ENCODE assay signal across 10 mouse cellular contexts in the genomic region with DNA sequence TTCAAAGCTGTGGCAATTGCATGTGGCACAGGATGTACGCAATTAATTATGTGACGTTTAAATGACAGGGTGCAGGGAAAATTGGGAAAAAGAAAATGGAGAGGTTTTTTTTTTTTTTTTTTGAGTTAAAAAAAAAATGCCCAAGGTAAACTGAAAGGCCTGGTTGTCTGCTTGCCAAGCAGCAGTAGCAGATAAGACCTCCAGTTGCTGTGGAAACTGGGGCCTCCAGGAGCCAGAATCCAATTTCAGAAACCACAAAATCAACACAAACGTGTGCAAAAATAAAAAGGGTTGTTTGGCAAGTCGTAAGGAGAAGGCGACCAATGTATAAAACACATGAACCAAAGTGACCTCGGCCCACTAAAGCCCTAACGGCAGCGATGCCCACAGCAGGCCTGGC.
A peak's percentile ranks its signal among the peaks of the same experiment; 100 is the strongest.
DNase-seq lines count a peak whose midpoint lies in the region; ATAC-seq and TF ChIP-seq lines count a peak whose summit lies in the region.
"Had no signal": no experiment of that assay in that cellular context is flagged by ENCODE, and none has a peak within 500 bp of the region (broad histone marks: within the 10 kb centered on the region; RNA-seq: fewer than 3 reads in every experiment).

No protein-coding gene starts in this region.

- no peak for TF ChIP-seq EP300 in lung, postnatal 0 days (IDR thresholded peaks at IDR 0.05)

- no peaks in the 10 kb centered on the region for H3K27me3 ChIP-seq in heart, embryonic 14.5 days (ENCODE audit: control insufficient read depth, insufficient read depth, low read length)
- H3K27me3 ChIP-seq in lung, postnatal 0 days (replicated peaks; ENCODE audit: insufficient read depth, low read length) = no peaks in the 10 kb centered on the region
- H3K27me3 ChIP-seq: hindbrain, embryonic 12.5 days had no signal

- H3K36me3 ChIP-seq in heart, embryonic 14.5 days (ENCODE audit: control insufficient read depth, insufficient read depth, low read length) = no peaks in the 10 kb centered on the region
- H3K36me3 ChIP-seq in lung, postnatal 0 days (ENCODE audit: insufficient read depth, low read length) = no peaks in the 10 kb centered on the region
- H3K36me3 ChIP-seq: hindbrain, embryonic 12.5 days had no signal

- 72% methylated on average over 8 of the region's 8 CpGs for WGBS in heart, embryonic 14.5 days
- 39% methylated on average over 8 of the region's 8 CpGs for WGBS in lung, postnatal 0 days

- no peak overlapping the region for H3K4me3 ChIP-seq in heart, embryonic 14.5 days (ENCODE audit: control insufficient read depth in 1 of 2, insufficient read depth in 1 of 2, low read depth in 1 of 2, low read length in 2 of 2)
- no peak overlapping the region for H3K4me3 ChIP-seq in lung, postnatal 0 days (ENCODE audit: low read depth, low read length)
- H3K4me3 ChIP-seq: hindbrain, embryonic 12.5 days had no signal

- no peak overlapping the region for H3K4me2 ChIP-seq in heart, embryonic 14.5 days (ENCODE audit: low read length)
- H3K4me2 ChIP-seq in lung, postnatal 0 days (replicated peaks; ENCODE audit: low read depth, low read length) = no peak overlapping the region
- H3K4me2 ChIP-seq: hindbrain, embryonic 12.5 days had no signal

- peaks cover 2 to 3% of the 10 kb centered on the region in 2 experiments; a peak in 1 of 4 replicates for H3K4me1 ChIP-seq in heart, embryonic 14.5 days (ENCODE audit: control insufficient read depth in 2 of 2, insufficient read depth in 2 of 2, low read length in 2 of 2)
- no peaks in the 10 kb centered on the region for H3K4me1 ChIP-seq in lung, postnatal 0 days (ENCODE audit: insufficient read depth, low read depth, low read length)

- ATAC-seq in heart, embryonic 14.5 days (ENCODE audit: insufficient number of reproducible peaks, insufficient read depth, low FRiP score, low read depth) = no peak
- peak; percentile 16; the same call in 1 of the 2 replicates for ATAC-seq in lung, postnatal 0 days

- H3K27ac ChIP-seq in heart, embryonic 14.5 days (replicated peaks in 1 of 2; ENCODE audit: control insufficient read depth in 1 of 2, insufficient read depth in 1 of 2, low read depth in 2 of 2, low read length in 2 of 2) = peak overlapping the region; percentile 10 to 41; a peak in 1 of 4 replicates
- H3K27ac ChIP-seq in lung, postnatal 0 days (ENCODE audit: low read length) = no peak overlapping the region
- H3K27ac ChIP-seq: hindbrain, embryonic 12.5 days had no signal

- no peak for TF ChIP-seq CTCF in lung, postnatal 0 days (IDR thresholded peaks at IDR 0.05)

- H3K9ac ChIP-seq in heart, embryonic 14.5 days (ENCODE audit: low read length) = no peak overlapping the region
- no peak overlapping the region for H3K9ac ChIP-seq in lung, postnatal 0 days (replicated peaks; ENCODE audit: low read depth)
- H3K9ac ChIP-seq: hindbrain, embryonic 12.5 days had no signal

- no peak for DNase-seq in heart, adult 9 months (ENCODE audit: low spot score in 2 of 2)
- peak; percentile 3 for DNase-seq in 416B (ENCODE audit: low read depth)
- peak; percentile 11 for DNase-seq in adrenal gland, postnatal 14 days
- DNase-seq in lung, postnatal 0 days (ENCODE audit: low spot score) = peak; percentile 69
- DNase-seq in cerebellum, postnatal 14 days = no peak
- no peak for DNase-seq in urinary bladder, postnatal 14 days (ENCODE audit: low spot score)
- DNase-seq: kidney, adult 8-10 months; thymus, postnatal 14 days had no signal

- no peaks in the 10 kb centered on the region for H3K9me3 ChIP-seq in heart, embryonic 14.5 days (ENCODE audit: control insufficient read depth, low read length)
- H3K9me3 ChIP-seq in lung, postnatal 0 days (ENCODE audit: low read length) = no peaks in the 10 kb centered on the region
- H3K9me3 ChIP-seq: hindbrain, embryonic 12.5 days had no signal

Comparison
In these comparisons a context has a peak if more than half of its experiments do, and no peak if none do; other contexts are left out.
1. DNase-seq: peak in 416B (single experiment), adrenal gland, postnatal 14 days (single experiment) and lung, postnatal 0 days (single experiment); none in heart, adult 9 months (0 of 2), cerebellum, postnatal 14 days (0 of 2) and urinary bladder, postnatal 14 days (single experiment).